Mouse (Mus musculus): ENCODE data around the gene Gm813.
A peak's percentile ranks its signal among the peaks of the same experiment; 100 is the strongest.
"Not testable (repeated sequence)": the region's sequence is repeated elsewhere in the genome, so short reads cannot be mapped to it uniquely, and the experiment has no call there.

Gene Gm813

DNA sequence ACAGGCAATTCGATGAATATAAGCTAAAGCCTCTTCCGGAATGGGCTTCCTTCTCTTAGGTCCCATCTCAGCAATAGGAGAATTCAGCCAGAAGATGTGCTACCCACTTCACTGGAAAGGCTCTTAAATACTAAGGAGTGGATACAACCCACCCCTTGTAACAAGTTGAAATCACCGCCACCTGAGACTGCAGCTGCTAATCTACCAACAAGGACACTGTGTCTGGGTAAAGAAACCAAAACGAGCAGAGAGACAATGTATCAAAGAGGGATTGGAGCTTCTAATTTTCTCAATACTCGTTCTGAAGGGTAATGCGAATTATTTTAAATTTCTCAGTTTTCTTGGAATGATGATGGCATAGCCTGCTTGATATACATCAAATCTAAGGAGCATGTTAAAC is at the start of gene Gm813:
Gm813 (minus strand) TSS at position 101 of the 400 bp plus-strand sequence.
- DNase-seq (ENCODE audit: low spot score in 2 of 2), result no peak

DNA sequence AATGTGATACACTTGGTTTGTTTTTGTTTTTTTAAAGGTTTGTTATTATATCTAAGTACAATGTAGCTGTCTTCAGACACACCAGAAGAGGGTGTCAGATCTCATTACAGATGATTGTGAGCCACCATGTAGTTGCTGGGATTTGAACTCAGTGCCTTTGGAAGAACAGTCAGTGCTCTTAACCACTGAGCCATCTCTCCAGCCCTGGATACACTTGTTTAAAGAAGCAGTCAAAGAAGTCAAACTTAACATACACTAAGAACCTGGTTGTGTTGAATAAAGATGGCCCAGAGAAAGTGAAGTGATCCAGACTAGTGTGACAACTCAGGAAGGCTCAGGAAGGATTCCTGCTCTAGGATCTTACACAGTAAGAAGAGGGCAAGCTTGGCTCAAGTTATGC is 48.4 kb upstream of the Gm813 start:
- DNase-seq (ENCODE audit: low spot score in 2 of 2), result not testable (repeated sequence)

DNA sequence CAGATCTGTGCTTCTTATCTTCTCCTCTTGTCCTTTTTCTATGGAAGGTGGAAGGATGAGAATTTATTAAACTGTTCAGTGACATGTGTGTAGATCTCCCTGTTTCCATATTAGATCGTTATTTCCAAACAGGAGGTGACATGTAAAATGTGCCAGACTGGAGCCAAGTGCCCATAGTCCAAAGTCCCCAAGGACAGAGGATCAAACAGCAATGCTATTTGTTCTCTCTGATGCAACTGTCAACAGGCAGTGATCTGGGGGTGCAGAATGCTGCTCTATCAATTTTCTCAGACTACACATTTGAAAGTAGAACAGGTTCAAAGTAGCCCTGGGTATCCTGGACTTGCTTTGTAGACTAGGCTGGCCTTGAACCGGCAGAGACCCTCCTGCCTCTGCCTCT is 47.0 kb upstream of the Gm813 start:
- DNase-seq (ENCODE audit: low spot score in 2 of 2), result no peak

DNA sequence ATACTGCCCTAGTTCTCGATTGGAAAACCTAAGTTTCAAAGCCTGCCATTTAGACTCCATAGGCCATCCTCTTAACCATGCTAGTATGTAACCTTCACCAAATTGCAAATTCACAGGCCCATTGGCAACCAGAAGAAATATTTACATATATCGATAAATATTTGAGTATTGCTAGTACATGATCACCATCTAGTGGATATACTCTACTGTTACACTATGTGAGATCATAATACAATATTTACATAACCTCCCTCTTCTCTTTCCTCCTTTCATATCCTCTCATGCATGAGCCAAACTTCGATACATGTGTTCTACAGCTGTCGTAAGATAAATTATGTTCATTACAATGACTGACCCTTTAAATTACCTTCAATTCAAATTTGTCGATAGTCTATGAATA is 46.2 kb upstream of the Gm813 start:
- DNase-seq (ENCODE audit: low spot score in 2 of 2), result no peak

DNA sequence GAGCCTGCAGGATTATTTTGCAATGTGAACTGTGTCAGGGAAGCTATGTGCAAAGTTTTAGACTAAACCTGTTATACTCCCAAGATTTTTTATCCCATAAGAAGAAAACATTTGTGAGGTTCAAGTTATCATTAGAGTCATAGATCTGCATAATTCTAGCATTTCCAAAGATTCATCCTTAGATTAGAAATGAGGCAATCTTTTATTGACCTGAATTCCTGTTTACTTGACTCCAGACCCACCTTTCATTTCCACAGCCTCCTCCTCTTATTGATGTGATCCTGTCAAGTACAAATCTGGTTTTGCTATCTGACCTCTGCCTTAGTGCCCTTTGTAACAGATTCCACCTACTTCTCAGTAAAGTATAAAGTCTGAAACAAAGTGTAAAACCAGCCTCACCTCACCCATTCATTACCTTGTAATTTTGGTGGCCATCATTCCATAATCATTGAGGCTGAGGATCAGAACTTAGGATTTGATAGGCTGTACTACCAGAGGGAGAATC is 45.6 kb upstream of the Gm813 start:
- no peak for DNase-seq (ENCODE audit: low spot score in 2 of 2)

DNA sequence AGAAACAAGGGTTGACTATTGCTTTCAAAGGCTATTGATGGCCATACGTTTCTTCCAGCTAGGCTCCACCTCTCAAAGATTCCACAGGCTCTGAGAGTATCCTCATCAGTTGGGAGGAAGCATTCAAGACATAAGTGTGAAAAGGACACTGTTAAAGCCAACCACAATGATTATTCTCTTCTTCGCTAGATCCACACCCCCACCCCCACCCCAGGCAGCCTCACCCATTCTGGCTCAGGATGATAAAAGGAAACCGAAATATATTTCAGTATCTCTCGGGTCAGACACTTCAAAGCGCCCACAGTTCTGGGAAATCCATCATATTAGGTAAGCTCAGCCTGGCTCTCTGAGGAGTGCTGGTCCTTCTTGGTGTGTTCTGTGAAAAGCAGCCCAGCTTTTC is 45.0 kb upstream of the Gm813 start:
- no peak for DNase-seq (ENCODE audit: low spot score in 2 of 2)

DNA sequence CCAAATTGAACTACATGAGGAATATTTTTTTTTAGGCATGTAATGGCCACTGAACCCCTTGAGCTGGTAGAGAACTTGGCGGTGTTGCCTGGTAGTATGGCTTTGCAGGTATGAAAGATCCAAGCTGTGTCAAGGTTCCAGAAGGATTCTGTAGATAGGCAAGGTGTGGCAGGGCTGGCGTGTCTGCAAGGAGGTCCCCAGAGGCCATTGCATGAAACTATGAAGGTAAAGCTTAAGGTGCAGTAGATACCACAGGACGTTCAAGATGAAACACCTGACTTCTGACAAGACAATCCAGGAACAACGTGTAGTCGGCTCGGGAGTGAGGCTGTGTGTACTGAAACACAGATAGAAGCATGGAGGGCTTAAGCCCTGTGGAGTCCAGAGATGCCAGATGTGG is 41.9 kb upstream of the Gm813 start:
- DNase-seq (ENCODE audit: low spot score in 2 of 2), result no peak

DNA sequence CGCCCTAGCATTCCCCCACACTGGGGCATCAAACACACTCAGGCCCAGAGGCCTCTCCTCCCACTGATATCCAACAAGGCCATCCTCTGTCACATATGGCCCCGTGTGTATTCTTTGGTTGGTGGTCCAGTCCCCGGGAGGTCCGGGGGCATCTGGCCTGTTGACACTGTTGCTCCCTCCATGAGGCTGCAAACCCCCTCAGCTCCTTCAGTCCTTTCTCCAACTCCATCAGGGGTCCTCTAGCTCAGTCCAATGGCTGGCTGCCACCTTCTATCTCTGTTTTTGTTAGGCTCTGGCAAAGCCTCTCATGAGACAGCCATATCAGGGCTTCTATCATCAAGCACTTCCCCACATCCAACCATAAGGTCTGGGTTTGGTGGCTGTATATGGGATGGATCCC is 39.7 kb upstream of the Gm813 start:
- no peak for DNase-seq (ENCODE audit: low spot score in 2 of 2)

DNA sequence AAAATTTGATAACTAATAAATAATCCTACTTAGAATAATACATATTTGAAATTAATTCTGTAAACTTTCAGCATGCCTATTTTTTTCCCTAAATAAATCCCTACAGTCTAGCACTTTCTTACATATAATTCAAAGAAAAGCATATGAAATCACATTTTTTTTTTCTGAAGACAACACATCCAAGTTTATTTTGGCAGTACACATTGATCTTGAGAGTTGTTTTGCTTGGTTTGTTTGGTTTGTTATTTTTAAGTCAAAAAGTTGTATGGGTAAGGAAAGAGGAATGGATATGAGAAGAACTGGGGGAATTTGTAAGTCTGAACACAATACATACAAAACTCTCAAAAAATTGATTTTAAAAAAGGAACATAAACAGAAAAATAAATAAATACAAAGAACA is 39.0 kb upstream of the Gm813 start:
- DNase-seq (ENCODE audit: low spot score in 2 of 2), result no peak

DNA sequence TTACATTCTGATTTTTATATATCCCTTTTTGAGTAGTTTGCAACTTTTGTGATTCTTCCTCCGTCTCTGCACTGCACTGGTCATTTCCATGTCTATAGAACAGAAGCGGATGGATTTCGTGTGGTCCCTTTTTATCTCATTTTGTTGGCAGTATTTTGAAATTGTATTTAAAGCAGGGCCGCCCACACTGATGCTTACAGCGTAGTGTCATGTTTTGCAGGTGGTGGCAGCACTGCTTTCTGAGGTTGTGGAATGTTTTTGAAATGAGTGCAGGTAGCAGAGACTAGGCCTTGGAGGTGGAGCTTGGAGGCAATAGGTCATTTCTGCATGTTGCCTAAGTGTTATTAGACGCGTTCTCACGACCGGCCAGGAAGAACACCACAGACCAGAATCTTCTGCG is 33.2 kb upstream of the Gm813 start:
- peak in 1 of 2 experiments; percentile 17 for DNase-seq (ENCODE audit: low spot score in 2 of 2)

DNA sequence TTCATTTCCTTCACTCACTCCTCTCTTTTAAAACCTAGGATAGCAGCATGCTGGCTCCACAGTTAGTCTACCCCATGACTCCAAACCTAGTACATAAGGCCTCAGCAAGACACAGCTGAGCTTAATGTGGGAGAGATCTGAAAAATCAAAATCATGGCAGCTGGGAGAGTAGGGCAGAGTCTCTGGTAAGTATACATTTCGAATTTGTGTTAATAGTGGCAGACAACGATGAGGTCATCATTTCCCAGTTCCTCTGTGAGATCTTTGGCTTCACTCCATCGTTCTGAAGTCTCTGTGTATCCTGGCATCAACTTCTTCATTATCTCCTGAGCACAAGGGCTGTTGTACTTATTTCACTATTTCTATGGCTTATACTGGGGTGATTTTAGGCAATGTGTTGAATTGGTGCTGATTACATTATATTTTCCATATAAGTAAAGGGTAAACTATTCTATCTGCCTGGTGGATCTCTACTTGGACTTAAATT is 22.0 kb upstream of the Gm813 start, which contains the start of gene E330017A01Rik:
E330017A01Rik (minus strand) TSS at position 51 of the 487 bp plus-strand sequence.
- DNase-seq (ENCODE audit: low spot score in 2 of 2), result no peak

DNA sequence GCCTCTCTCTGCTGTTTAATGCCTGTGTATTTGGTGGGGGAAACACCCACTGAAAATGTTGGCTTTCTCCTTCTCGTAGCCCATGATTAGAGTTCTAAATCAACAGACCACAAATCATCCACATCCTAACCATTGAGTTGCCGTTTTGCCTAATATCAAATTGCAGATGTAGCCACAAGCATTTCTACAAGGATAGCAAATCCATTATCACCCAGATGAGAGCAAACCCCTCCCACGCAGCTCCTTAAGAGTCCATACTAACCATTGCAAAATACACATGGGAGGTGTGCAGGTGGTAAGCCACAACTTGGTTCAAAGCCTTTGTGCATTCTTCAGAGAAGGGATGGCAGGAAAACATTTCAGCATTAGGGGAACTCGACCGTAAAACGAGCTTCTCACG is 21.2 kb upstream of the Gm813 start:
- DNase-seq (ENCODE audit: low spot score in 2 of 2), result no peak

DNA sequence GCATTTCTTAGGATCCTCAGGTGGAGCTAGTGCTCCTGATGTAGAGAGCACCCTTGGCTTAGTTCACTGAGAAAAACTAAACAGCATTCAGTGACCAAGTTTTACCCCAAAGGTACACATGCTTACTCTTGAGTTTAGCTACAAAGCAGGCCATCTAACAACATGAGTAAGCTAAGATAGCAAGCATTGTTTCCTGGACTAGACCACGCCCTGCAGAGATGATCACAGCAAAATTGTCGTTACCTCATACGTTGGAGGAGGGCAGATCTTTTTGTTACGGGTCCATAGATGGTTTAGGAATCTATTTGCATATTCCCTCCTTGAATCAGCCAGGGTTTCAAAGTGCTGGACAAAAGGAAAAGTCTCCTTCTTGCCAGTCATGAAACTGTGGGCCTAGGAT is 20.7 kb upstream of the Gm813 start:
- DNase-seq (ENCODE audit: low spot score in 2 of 2), result no peak

DNA sequence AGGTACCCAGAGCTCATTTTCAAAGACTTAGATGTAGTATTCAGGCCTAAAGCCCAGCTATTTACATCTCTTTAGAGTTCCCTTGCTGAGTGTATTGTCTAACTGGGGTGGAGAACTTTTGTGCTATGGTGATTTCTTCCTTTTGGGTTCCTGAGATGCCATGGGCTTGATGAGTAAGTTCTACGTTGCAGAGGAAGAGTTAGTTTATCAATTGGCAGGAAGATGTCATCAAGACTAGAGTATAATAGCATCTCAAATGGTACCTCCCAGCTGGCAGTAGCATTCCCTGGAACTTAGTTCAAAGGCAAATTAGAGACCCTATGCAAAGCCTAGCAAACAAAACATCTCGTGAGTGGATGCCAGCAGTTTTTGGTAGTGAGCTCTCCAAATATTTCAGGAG is 19.1 kb upstream of the Gm813 start:
- no peak for DNase-seq (ENCODE audit: low spot score in 2 of 2)

DNA sequence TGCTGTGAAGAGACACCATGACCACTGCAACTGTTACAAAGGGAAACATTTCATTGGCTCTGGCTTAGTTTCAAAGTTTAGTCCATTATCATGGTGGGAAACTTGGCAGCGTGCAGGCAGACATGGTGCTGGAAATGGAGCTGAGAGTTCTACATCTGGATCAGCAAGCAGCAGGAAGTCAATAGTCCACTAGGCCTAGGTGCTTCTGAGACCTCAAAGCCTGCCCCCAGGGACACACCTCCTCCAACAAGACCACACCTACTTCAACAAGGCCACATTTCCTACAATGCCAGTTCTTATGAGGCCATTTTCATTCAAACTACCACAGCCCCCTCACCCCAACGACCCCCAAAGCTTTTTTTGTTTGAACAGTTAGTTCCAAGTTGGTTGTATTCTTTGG is 13.0 kb upstream of the Gm813 start:
- DNase-seq (ENCODE audit: low spot score in 2 of 2), result no peak

DNA sequence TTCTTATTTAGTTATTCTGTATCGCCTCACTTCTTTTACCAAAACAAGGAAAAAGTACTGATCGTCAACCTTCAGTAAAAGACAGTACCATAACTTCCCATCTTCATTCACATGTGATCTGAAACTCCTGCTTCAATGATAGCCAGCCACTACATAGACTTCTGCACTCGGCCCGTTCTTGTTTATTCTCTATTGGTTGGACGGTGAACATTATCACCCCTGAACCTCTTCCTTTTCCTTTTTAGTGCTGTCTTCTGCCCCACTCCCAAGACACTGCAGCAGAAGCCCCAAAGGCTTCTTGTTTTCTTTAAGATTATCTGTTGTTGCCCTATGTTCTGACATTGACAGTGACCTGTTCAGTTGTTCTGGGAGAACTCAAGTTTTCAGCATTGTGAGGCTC is 12.2 kb upstream of the Gm813 start:
- DNase-seq (ENCODE audit: low spot score in 2 of 2), result no peak

DNA sequence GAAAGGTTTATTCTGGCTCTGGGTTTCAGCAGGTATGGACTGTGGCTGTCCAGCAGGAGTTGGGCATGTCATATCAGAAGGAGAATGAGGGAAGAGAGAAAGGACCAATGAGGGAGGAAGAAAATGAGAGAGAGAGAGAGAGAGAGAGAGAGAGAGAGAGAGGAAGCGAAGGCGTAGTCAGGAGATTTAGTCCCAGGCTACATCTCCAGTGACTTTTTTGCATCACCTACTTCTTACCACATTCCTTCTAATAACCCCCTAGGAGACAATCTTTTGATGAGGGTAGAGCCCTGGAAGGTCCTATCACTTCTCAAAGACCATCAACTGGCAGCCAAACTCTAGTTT is 11.5 kb upstream of the Gm813 start:
- no peak for DNase-seq (ENCODE audit: low spot score in 2 of 2)

DNA sequence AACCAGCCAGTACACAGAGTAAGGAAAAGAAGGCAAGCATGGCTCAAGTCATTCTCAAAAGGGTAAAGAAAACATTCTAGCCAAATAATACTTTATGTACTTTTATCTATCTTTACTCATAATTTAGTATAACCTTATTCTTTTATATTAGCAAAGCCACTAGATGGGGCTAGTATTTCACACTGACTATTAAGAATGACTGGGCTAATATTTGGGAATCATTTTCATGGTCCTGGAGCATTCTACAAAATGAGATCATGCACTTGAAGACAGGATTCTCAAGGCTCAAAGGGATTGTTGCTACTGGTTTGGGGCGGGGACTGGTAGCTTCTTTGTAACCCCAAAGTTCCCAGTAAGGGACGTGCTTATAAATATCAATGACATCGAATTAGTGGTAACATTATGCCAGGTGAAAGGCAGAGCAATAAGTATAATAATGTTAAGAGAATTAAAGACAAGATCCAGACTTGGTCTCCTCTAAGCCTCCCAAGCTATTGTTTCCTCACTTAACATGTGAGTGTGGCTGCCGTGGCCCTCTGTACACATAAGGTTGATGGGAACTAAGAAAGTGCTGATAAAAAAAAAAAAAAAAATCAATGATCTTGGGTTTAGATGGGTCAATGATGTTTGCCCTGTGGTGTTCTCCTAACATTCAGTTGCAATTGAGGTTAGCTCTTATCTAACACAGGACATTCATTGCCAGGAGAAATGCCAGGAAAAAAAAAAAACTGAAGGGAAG is 11.0 kb upstream of the Gm813 start:
- DNase-seq (ENCODE audit: low spot score in 2 of 2), result no peak

DNA sequence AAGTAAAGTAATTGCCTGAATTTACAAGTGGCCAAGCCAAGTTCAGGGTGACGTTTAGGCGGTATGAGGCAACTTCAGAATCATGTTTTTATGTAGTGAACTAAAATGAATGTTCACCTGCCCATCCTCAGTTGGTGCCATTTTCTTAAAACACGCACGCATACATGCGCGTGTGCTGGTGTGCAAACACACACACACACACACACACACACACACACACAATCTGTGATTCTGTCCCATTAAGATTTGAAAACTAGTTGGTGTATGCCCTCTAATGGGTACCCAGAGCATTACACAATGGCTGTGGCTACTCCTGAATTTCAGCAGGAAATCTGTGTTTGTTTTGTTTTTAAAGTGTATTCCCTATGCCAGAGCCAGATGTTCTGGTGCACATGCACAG is 7.2 kb upstream of the Gm813 start:
- DNase-seq (ENCODE audit: low spot score in 2 of 2), result peak in 1 of 2 experiments; percentile 12

DNA sequence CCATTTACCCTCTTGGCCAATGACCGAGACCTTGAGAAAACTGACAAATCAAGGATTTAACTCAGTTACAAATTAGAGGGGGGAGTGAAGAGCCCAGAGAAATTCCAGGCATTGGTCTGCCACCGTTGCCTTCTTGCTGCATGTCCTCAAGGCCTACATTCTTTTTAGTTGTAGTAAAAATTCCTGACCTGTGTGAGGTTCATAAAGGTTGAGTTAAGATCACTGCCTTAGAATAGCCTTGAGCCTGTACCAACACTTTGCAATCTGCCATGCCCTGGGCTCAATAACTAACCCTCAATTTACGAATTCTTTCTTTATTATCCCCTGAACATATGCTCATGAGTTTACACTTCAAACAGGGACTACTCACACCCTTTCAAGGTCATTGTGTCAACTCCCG is 6.3 kb upstream of the Gm813 start:
- no peak for DNase-seq (ENCODE audit: low spot score in 2 of 2)

DNA sequence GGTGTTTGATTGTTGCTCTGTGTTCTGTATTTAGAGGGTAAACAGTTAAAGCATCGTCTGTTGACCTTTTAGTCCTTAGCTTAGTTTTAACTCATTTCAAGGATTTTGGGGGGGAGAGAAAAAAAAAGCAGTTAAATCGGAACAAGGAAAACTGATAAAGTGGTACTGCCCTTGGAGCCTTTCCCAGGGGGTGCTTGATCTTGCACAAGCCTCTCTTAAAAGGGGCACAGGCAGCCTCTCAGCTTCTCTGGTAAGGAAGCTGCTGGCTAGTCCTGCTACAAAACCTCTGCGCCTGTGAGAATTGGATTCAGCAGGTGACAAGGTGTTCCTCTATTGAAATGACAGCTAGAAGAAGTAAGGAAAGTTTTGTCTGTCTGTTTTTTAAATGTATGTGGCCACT is 5.6 kb upstream of the Gm813 start:
- no peak for DNase-seq (ENCODE audit: low spot score in 2 of 2)

DNA sequence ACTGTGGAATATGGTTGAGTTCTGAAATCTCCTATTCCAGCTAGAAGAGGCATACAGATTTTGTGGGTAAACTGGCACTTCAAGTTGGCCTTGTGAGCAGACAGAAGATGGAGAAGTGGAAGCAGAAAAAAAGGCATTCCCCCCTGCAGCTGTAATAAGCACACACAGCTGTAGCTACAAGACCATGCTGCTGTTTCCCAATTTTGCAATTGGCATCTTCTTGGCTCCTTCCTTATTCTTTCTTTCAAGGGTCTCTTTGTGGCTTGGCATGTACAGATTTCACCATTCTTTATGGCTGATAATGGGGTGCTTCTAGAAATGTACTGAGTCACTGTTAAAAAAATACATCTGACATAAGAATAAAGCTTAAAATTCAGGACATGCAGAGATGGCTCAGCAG is 568 bp upstream of the Gm813 start:
- no peak for DNase-seq (ENCODE audit: low spot score in 2 of 2)

DNA sequence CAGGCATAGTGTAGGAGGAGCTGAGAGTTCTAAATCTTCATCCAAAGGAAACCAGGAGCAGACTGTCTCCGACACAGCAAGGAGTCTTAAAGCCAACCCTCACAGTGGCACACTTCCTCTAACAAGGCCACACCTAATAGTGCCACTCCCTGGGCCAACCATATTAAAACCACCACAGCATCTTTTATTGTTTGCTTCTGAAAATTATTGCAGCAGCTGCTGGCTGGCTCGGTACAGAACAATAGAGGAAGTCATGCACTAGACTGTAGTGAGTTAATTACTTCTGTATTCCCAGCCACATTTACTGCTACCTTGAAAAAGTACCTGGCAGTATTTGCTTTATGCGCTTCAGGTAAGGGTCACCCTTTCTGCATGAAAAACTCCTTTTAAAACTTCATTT is 3.8 kb downstream of the Gm813 start:
- DNase-seq (ENCODE audit: low spot score in 2 of 2), result no peak

DNA sequence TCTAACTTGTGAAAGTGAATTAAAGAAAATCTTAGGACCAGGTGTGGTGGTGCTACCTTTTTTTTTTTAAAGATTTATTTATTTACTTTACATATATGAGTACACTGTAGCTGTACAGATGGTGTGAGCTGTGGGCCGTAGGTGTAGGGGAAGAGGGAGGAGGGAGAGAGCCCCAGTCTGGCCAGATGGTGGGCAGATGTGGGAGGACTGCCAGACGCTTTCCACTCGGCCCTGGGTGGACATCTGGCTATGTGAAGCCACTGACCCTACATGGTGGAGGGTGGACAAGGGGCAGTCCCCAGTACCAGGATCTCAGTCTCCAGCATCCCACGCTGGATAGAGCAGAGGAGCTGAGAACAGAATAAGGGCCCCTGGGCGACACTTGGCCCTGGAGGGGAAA is 9.7 kb downstream of the Gm813 start:
- DNase-seq (ENCODE audit: low spot score in 2 of 2), result no peak

Measured in right cerebral cortex, postnatal 36 days (tissue).